ENCODE assay signal across 9 mouse cellular contexts in genomic region chr14:120347410-120348315, GRCm38 (mm10).
DNase-seq lines count a peak whose midpoint lies in the region; ATAC-seq lines count a peak whose summit lies in the region.
"Had no signal": no experiment of that assay in that cellular context is flagged by ENCODE, and none has a peak within 500 bp of the region (broad histone marks: within the 10 kb centered on the region; RNA-seq: fewer than 3 reads in every experiment).

No protein-coding gene starts in this region.

- no peak overlapping the region for H3K4me3 ChIP-seq in heart, embryonic 10.5 days
- no peak overlapping the region for H3K4me3 ChIP-seq in lung, embryonic 16.5 days (ENCODE audit: low read length)

- 0 out of 2 replicates have a peak overlapping the region, but pooled peaks have one; percentile 4 for H3K9ac ChIP-seq in lung, embryonic 16.5 days (ENCODE audit: low read length)

- no peaks in the 10 kb centered on the region for H3K27me3 ChIP-seq in heart, embryonic 10.5 days (ENCODE audit: insufficient read depth, poor library complexity, severe bottlenecking)
- no peaks in the 10 kb centered on the region for H3K27me3 ChIP-seq in lung, embryonic 16.5 days (ENCODE audit: control insufficient read depth, insufficient read depth, low read depth, low read length)

- intact Hi-C loops in heart, postnatal 25 days (cut with DNase I) = no loop called here

- no peak overlapping the region for H3K4me2 ChIP-seq in lung, embryonic 16.5 days (ENCODE audit: low read depth, low read length)

- peak overlapping the region; percentile 67 for H3K27ac ChIP-seq in heart, embryonic 10.5 days
- H3K27ac ChIP-seq in lung, embryonic 16.5 days (ENCODE audit: low read length) = peak overlapping the region; percentile 39

- H3K36me3 ChIP-seq in heart, embryonic 10.5 days = peaks cover 41% of the 10 kb centered on the region
- H3K36me3 ChIP-seq in lung, embryonic 16.5 days (ENCODE audit: control insufficient read depth, insufficient read depth, low read length) = peaks cover 28% of the 10 kb centered on the region

- no peak for DNase-seq in heart, embryonic 10.5 days (ENCODE audit: low spot score)
- no peak for DNase-seq in heart, postnatal 25 days (ENCODE audit: low spot score)
- DNase-seq in lung, postnatal 25 days (ENCODE audit: low spot score) = no peak
- peak; percentile 69 to 77 for DNase-seq in gastrocnemius, adult 8-10 months (ENCODE audit: low spot score in 2 of 2)
- peak; percentile 32 for DNase-seq in thymus, postnatal 0 days (ENCODE audit: low spot score)
- DNase-seq in MN1 (ENCODE audit: low spot score) = no peak
- DNase-seq: layer of hippocampus, adult 9-11 months had no signal

- peaks cover 3% of the 10 kb centered on the region; the same call in 1 of the 2 replicates for H3K9me3 ChIP-seq in heart, embryonic 10.5 days
- peaks cover 6% of the 10 kb centered on the region for H3K9me3 ChIP-seq in lung, embryonic 16.5 days (ENCODE audit: control insufficient read depth, low read length)

- peaks cover 28% of the 10 kb centered on the region for H3K4me1 ChIP-seq in heart, embryonic 10.5 days
- peaks cover 13% of the 10 kb centered on the region for H3K4me1 ChIP-seq in lung, embryonic 16.5 days (replicated peaks; ENCODE audit: control insufficient read depth, insufficient read depth, low read length)

- no peak for ATAC-seq in lung, embryonic 16.5 days (ENCODE audit: low read depth)
- no peak for ATAC-seq in monocyte, adult 5-6 weeks (replicated peaks; ENCODE audit: insufficient number of reproducible peaks, low FRiP score, low TSS enrichment, poor library complexity, severe bottlenecking)

- 60% methylated on average over 11 of the region's 11 CpGs for whole genome bisulfite sequencing in heart, embryonic 10.5 days
- 69% methylated on average over 11 of the region's 11 CpGs for WGBS in lung, embryonic 16.5 days

Comparison
In these comparisons a context has a peak if more than half of its experiments do, and no peak if none do; other contexts are left out.
1. DNase-seq: peak in gastrocnemius, adult 8-10 months (2 of 2) and thymus, postnatal 0 days (single experiment); none in heart, embryonic 10.5 days (single experiment), heart, postnatal 25 days (single experiment), lung, postnatal 25 days (single experiment) and MN1 (single experiment).